Mouse (Mus musculus) c-Kit-positive CD71-positive TER-119-negative erythroid progenitor cells, embryonic 14.5 days (primary cell): ENCODE measurements around the gene Fhod1.

ENCODE experiments used
- DNase-seq: peaks from one replicate; pipeline ENCODE4 v3.0.0-alpha.2; 2013; ENCODE audit warnings: low read depth

Gene Fhod1

GRCm38 (mm10) chr8:105348450-105349095 lies 820 bp upstream of the Fhod1 start, which contains the start of gene Slc9a5:
Gene Slc9a5, plus strand, starts transcription at chr8:105348843.
- no peak for DNase-seq

- no peak for DNase-seq
Observed at GRCm38 (mm10) chr8:105346611-105347427, 934 bp downstream of the Fhod1 start.

- DNase-seq = no peak
Observed at GRCm38 (mm10) chr8:105345061-105345975, 2.4 kb downstream of the Fhod1 start.

- no peak for DNase-seq
Observed at GRCm38 (mm10) chr8:105343791-105344574, 3.8 kb downstream of the Fhod1 start.

- DNase-seq = no peak
Observed at GRCm38 (mm10) chr8:105342768-105343167, 5.0 kb downstream of the Fhod1 start.

- no peak for DNase-seq
Observed at GRCm38 (mm10) chr8:105341399-105341798, 6.4 kb downstream of the Fhod1 start.

GRCm38 (mm10) chr8:105339886-105340635 lies 7.7 kb downstream of the Fhod1 start:
- DNase-seq = peak; percentile 56

GRCm38 (mm10) chr8:105338992-105339391 lies 8.8 kb downstream of the Fhod1 start:
- DNase-seq = no peak

GRCm38 (mm10) chr8:105336373-105337130 lies 11.2 kb downstream of the Fhod1 start:
- DNase-seq = no peak

GRCm38 (mm10) chr8:105332523-105332922 lies 15.2 kb downstream of the Fhod1 start:
- DNase-seq = no peak

- no peak for DNase-seq
Observed at GRCm38 (mm10) chr8:105331931-105332330, 15.8 kb downstream of the Fhod1 start.

GRCm38 (mm10) chr8:105331469-105331868 lies 16.3 kb downstream of the Fhod1 start:
- DNase-seq = no peak

- no peak for DNase-seq
Observed at GRCm38 (mm10) chr8:105330325-105330724, 17.4 kb downstream of the Fhod1 start.

GRCm38 (mm10) chr8:105326968-105327367 lies 20.8 kb downstream of the Fhod1 start:
- DNase-seq = no peak

- DNase-seq = peak; percentile 96
Observed at GRCm38 (mm10) chr8:105326141-105326672, 21.5 kb downstream of the Fhod1 start, which contains the start of the genes Lrrc29 and Tmem208. Gene Lrrc29, minus strand, starts transcription at chr8:105326278. Gene Tmem208, plus strand, starts transcription at chr8:105326354.

- no peak for DNase-seq
Observed at GRCm38 (mm10) chr8:105325641-105326093, 22.1 kb downstream of the Fhod1 start.

GRCm38 (mm10) chr8:105323183-105323582 lies 24.6 kb downstream of the Fhod1 start:
- DNase-seq = no peak

GRCm38 (mm10) chr8:105318662-105319190 lies 29.0 kb downstream of the Fhod1 start:
- DNase-seq = no peak

- DNase-seq = no peak
Observed at GRCm38 (mm10) chr8:105317941-105318340, 29.8 kb downstream of the Fhod1 start.
